Mouse (Mus musculus): ENCODE results near the gene Gm5150.
"Not testable (repeated sequence)": the region's sequence is repeated elsewhere in the genome, so short reads cannot be mapped to it uniquely, and the experiment has no call there.

Gm5150 gene
- long read RNA-seq, experiment 1, result 0 reads
- long read RNA-seq, experiment 2, result 0 reads

- intact Hi-C loops (cut with DNase I), result no loop called here
These were observed at the start of gene Gm5150 for GRCm38 (mm10) chr3:16006215-16006614. Gene Gm5150, minus strand, starts transcription at chr3:16006437.

DNA sequence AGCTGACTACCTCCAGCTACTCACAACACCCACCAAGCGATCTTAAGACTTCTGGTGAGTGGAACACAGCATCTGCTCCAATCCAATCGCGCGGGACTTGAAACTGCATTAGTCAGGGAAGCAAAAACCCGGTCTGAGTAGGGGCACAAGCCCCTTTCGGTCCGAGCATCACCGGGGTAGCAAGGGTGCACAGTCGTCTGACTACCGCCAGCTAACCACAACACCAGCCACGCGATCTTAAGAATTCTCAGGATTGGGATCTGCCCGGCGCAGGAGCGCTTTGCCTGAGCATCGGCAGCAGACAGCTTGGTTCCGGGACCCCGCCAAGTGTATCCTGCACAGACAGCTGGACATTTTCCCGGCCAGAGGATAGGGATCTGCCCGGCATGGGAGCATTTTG, 45.5 kb upstream of the Gm5150 start:
- intact Hi-C loops (cut with DNase I), result not testable (repeated sequence)

- intact Hi-C loops (cut with DNase I), result no loop called here
These were observed 41.1 kb upstream of the Gm5150 start for GRCm38 (mm10) chr3:16047288-16047687.

DNA sequence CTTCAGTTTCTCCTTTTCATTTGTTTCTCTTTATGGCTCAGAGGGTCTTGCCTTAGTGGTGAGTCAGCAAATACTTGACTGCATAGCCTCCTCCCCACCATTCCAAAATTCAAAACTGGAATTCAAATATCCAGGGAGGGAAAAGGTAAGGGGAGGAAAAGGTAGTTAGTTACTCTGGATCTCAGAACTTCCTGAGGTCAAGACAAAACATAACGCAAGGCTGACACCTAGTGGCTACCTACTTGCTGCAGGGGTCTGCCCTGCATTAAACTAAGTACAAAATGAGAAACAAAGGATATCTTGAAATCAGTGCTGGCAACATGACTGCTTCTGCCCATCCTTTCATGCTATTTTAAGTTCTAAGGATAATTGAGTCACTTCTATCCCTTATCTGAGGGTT, 37.1 kb upstream of the Gm5150 start:
- intact Hi-C loops (cut with DNase I), result loop anchor here (2.0 kb wide), 1 partner anchor 779 kb away; no protein-coding TSS in a partner anchor

- intact Hi-C loops (cut with DNase I), result loop anchor here (10.0 kb wide), 1 partner anchor 60 kb away; no protein-coding TSS in a partner anchor
These were observed 18.8 kb upstream of the Gm5150 start for GRCm38 (mm10) chr3:16024988-16025387.

GRCm38 (mm10) chr3:16022214-16022613, 16.0 kb upstream of the Gm5150 start:
- intact Hi-C loops (cut with DNase I), result loop anchor here (10.0 kb wide), 1 partner anchor 63 kb away; no protein-coding TSS in a partner anchor

- intact Hi-C loops (cut with DNase I), result not testable (repeated sequence)
These were observed 8.2 kb upstream of the Gm5150 start for GRCm38 (mm10) chr3:16014456-16014855.

DNA sequence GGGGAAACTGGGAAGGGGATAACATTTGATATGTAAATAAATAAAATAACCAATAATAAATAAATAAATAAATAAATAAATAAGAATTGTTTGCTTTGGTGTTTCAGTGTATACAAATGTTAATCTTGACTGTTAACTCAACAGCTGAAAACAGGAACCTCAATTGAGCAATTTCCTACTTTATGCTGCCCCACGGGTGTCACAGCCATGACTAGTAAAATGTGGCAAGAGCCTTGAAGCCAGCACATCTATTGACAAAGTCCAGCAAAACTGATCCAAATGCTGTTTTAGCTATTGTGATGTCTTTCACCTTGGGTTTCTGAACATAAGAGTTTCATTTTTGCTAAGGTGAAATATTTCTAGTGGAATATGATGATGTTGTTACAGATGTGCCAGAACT, 1.6 kb upstream of the Gm5150 start:
- intact Hi-C loops (cut with DNase I), result no loop called here

GRCm38 (mm10) chr3:16003890-16004633, 2.2 kb downstream of the Gm5150 start:
- intact Hi-C loops (cut with DNase I), result no loop called here

- intact Hi-C loops (cut with DNase I), result not testable (repeated sequence)
These were observed 6.8 kb downstream of the Gm5150 start for GRCm38 (mm10) chr3:15999479-15999878.

- intact Hi-C loops (cut with DNase I), result no loop called here
These were observed 24.0 kb downstream of the Gm5150 start for GRCm38 (mm10) chr3:15982216-15982615.

- intact Hi-C loops (cut with DNase I), result no loop called here
These were observed 49.3 kb downstream of the Gm5150 start for GRCm38 (mm10) chr3:15956921-15957320.

Small RNA genes within 50 kb of the gene (microRNA-seq; reads per million reads assigned to microRNA genes)
- gene Gm24694, result 0 reads per million in 2 experiments
